ENCODE assay signal across 17 mouse cellular contexts in genomic region chr6:24233626-24234025, GRCm38 (mm10).
DNase-seq lines count a peak whose midpoint lies in the region; ATAC-seq and TF ChIP-seq lines count a peak whose summit lies in the region.
"Had no signal": no experiment of that assay in that cellular context is flagged by ENCODE, and none has a peak within 500 bp of the region (broad histone marks: within the 10 kb centered on the region; RNA-seq: fewer than 3 reads in every experiment).

No protein-coding gene starts in this region.

- no peaks in the 10 kb centered on the region for H3K27me3 ChIP-seq in forebrain, postnatal 0 days (ENCODE audit: insufficient read depth, low read length)
- H3K27me3 ChIP-seq: forebrain, embryonic 13.5 days; heart, embryonic 13.5 days; hindbrain, embryonic 13.5 days had no signal

- no peaks in the 10 kb centered on the region for H3K36me3 ChIP-seq in forebrain, postnatal 0 days (ENCODE audit: insufficient read depth)
- H3K36me3 ChIP-seq: embryonic facial prominence, embryonic 10.5 days; heart, embryonic 13.5 days; hindbrain, embryonic 13.5 days had no signal

- TF ChIP-seq CTCF in forebrain, postnatal 0 days (IDR thresholded peaks at IDR 0.05; ENCODE audit: low read depth): no peak

- no peak for ATAC-seq in forebrain, postnatal 0 days
- ATAC-seq: activated CD4-positive, CD25-positive, alpha-beta regulatory T cell, adult 4 months; forebrain, embryonic 13.5 days; hindbrain, postnatal 0 days had no signal

- no peak overlapping the region for H3K27ac ChIP-seq in forebrain, postnatal 0 days (ENCODE audit: low read depth, low read length)
- H3K27ac ChIP-seq: embryonic facial prominence, embryonic 10.5 days; forebrain, embryonic 13.5 days; heart, embryonic 13.5 days; hindbrain, embryonic 13.5 days; hindbrain, postnatal 0 days had no signal

- no peak overlapping the region for H3K4me3 ChIP-seq in forebrain, postnatal 0 days (ENCODE audit: low read depth, low read length)
- H3K4me3 ChIP-seq: embryonic facial prominence, embryonic 10.5 days; forebrain, embryonic 13.5 days; heart, embryonic 13.5 days; hindbrain, embryonic 13.5 days had no signal

- 85% methylated on average over 2 of the region's 2 CpGs for WGBS in forebrain, postnatal 0 days

- no peaks in the 10 kb centered on the region for H3K4me1 ChIP-seq in forebrain, postnatal 0 days (ENCODE audit: insufficient read depth)
- H3K4me1 ChIP-seq: forebrain, embryonic 13.5 days; heart, embryonic 13.5 days; hindbrain, embryonic 13.5 days had no signal

- peak; percentile 98 for DNase-seq in brain, adult 2 months (ENCODE audit: low read depth, low spot score)
- DNase-seq in cerebellum, adult 18-20 months: peak; percentile 81 to 91
- peak; percentile 93 for DNase-seq in cerebellum, adult 9-11 months
- DNase-seq in cerebellum, postnatal 36 days: peak; percentile 80 to 81
- DNase-seq in forebrain, postnatal 0 days: no peak
- no peak for DNase-seq in layer of hippocampus, adult 9-11 months
- DNase-seq in layer of hippocampus, adult 11-12 months (ENCODE audit: low spot score): no peak
- DNase-seq: adrenal gland, postnatal 14 days; gastrocnemius, postnatal 36 days; heart, adult 11 months; kidney, adult 11 months had no signal

- no peak overlapping the region for H3K9ac ChIP-seq in forebrain, postnatal 0 days
- H3K9ac ChIP-seq: forebrain, embryonic 13.5 days; heart, embryonic 13.5 days; hindbrain, embryonic 13.5 days had no signal

- no peak overlapping the region for H3K4me2 ChIP-seq in forebrain, postnatal 0 days (ENCODE audit: low read depth)
- H3K4me2 ChIP-seq: forebrain, embryonic 13.5 days; heart, embryonic 13.5 days; hindbrain, embryonic 13.5 days had no signal

- no peaks in the 10 kb centered on the region for H3K9me3 ChIP-seq in forebrain, postnatal 0 days (ENCODE audit: low read length)
- H3K9me3 ChIP-seq: embryonic facial prominence, embryonic 10.5 days; forebrain, embryonic 13.5 days; heart, embryonic 13.5 days; hindbrain, embryonic 13.5 days had no signal

Comparison
In these comparisons a context has a peak if more than half of its experiments do, and no peak if none do; other contexts are left out.
1. DNase-seq: peak in brain, adult 2 months (single experiment), cerebellum, adult 18-20 months (2 of 2), cerebellum, adult 9-11 months (single experiment) and cerebellum, postnatal 36 days (2 of 2); none in forebrain, postnatal 0 days (single experiment), layer of hippocampus, adult 9-11 months (single experiment) and layer of hippocampus, adult 11-12 months (single experiment).